Mouse (Mus musculus) heart, adult 9 months (tissue): ENCODE measurements around the gene Fbxo9.

Source experiments
- DNase-seq, 2 experiments: peaks; one replicate each; pipeline ENCODE4 v3.0.0; 2022; ENCODE audit warnings: low spot score in 2 of 2

Fbxo9 gene

GRCm38 (mm10) chr9:78070496-78070895, 38.4 kb downstream of the Fbxo9 start:
- DNase-seq: no peak

- DNase-seq: no peak
Observed at GRCm38 (mm10) chr9:78064121-78064520, 44.7 kb downstream of the Fbxo9 start.

GRCm38 (mm10) chr9:78062392-78062791, 46.5 kb downstream of the Fbxo9 start:
- no peak for DNase-seq

GRCm38 (mm10) chr9:78059525-78060120, 49.2 kb downstream of the Fbxo9 start:
- DNase-seq: no peak

- no peak for DNase-seq
Observed at GRCm38 (mm10) chr9:78054298-78054697, 54.6 kb downstream of the Fbxo9 start.

GRCm38 (mm10) chr9:78053821-78054220, 55.0 kb downstream of the Fbxo9 start:
- no peak for DNase-seq

- DNase-seq: no peak
Observed at GRCm38 (mm10) chr9:78051677-78052076, 57.2 kb downstream of the Fbxo9 start, which contains the start of gene Gcm1. TSS of gene Gcm1 (plus strand) at chr9:78051924.

- DNase-seq: no peak
Observed at GRCm38 (mm10) chr9:78050452-78050970, 58.4 kb downstream of the Fbxo9 start.

- DNase-seq: no peak
Observed at GRCm38 (mm10) chr9:78046755-78047154, 62.1 kb downstream of the Fbxo9 start.

- no peak for DNase-seq
Observed at GRCm38 (mm10) chr9:78045171-78045570, 63.7 kb downstream of the Fbxo9 start.

GRCm38 (mm10) chr9:78038755-78039489, 69.9 kb downstream of the Fbxo9 start:
- DNase-seq: peak; percentile 64 to 78

- no peak for DNase-seq
Observed at GRCm38 (mm10) chr9:78035831-78036230, 73.0 kb downstream of the Fbxo9 start.

- no peak for DNase-seq
Observed at GRCm38 (mm10) chr9:78035296-78035695, 73.6 kb downstream of the Fbxo9 start.

GRCm38 (mm10) chr9:78032930-78033329, 75.9 kb downstream of the Fbxo9 start:
- no peak for DNase-seq
